Mouse (Mus musculus) midbrain, postnatal 0 days (tissue): ENCODE measurements at regions not wholly inside any gene's neighbourhood (a gene's known extent, or its start where the extent isn't known, plus 50 kb on each side); places are given as distances from the start of the nearest gene placed in this dataset.
"Not testable (repeated sequence)": the region's sequence is repeated elsewhere in the genome, so short reads cannot be mapped to it uniquely, and the experiment has no call there.

Experiments used
- ATAC-seq: fragments of 200-750 bp; cut with Nextera tagmentation; 2 replicates; pipeline ENCODE4 v1.8.0; 2017; ENCODE audit warnings: moderate number of reproducible peaks, mild to moderate bottlenecking, moderate TSS enrichment, moderate library complexity; ENCODE audit not compliant: low FRiP score
- DNase-seq: peaks from one replicate; pipeline ENCODE4 v3.0.0-alpha.2; 2015; ENCODE audit warnings: low spot score
- H3K27ac ChIP-seq: fragments of 300-500 bp; sonication (generic); 2 replicates; pipeline ENCODE4 v1.5.1; 2014; ENCODE audit warnings: low read depth, mild to moderate bottlenecking, low read length, mixed read lengths
- H3K27me3 ChIP-seq: fragments of 300-500 bp; sonication (generic); 2 replicates; pipeline ENCODE4 v1.6.1; 2014; ENCODE audit warnings: low read length, control low read depth, mixed read lengths; ENCODE audit not compliant: insufficient read depth
- H3K36me3 ChIP-seq: fragments of 300-500 bp; sonication (generic); 2 replicates; pipeline ENCODE4 v1.6.1; 2014; ENCODE audit warnings: low read length, control low read depth, mixed read lengths; ENCODE audit not compliant: insufficient read depth
- H3K4me1 ChIP-seq: fragments of 300-500 bp; sonication (generic); 2 replicates; pipeline ENCODE4 v1.6.1; 2014; ENCODE audit warnings: mild to moderate bottlenecking, control low read depth, antibody characterized with exemption, low read length, mixed read lengths; ENCODE audit not compliant: insufficient read depth
- H3K4me2 ChIP-seq: fragments of 300-500 bp; sonication (generic); 2 replicates; pipeline ENCODE4 v1.6.1; 2014; ENCODE audit warnings: low read depth, mild to moderate bottlenecking, low read length, mixed read lengths; ENCODE audit not compliant: poor library complexity, severe bottlenecking
- H3K4me3 ChIP-seq: fragments of 300-500 bp; sonication (generic); 2 replicates; pipeline ENCODE4 v1.5.1; 2014; ENCODE audit warnings: low read depth, mild to moderate bottlenecking, low read length, moderate library complexity
- H3K9ac ChIP-seq: fragments of 300-500 bp; sonication (generic); replicated peaks from 2 replicates; pipeline ENCODE4 v1.6.1; 2014; ENCODE audit warnings: mild to moderate bottlenecking, low read length, moderate library complexity, mixed read lengths; ENCODE audit not compliant: poor library complexity, severe bottlenecking
- H3K9me3 ChIP-seq: fragments of 300-500 bp; sonication (generic); 2 replicates; pipeline ENCODE4 v1.6.1; 2016; ENCODE audit warnings: low read length, control low read depth
- CTCF ChIP-seq: IDR thresholded peaks from 2 replicates; pipeline ENCODE4 v1.5.1; 2016; ENCODE audit warnings: antibody characterized with exemption, mild to moderate bottlenecking
- WGBS: fragments of 180-500 bp; shearing (Covaris S2); extraction: QIAGEN DNeasy Blood & Tissue Kit; methylation state at CpG from one replicate; pipeline ENCODE4 v1.1.7; 2014; 5-methylcytosine and 5-hydroxymethylcytosine counted together

DNA sequence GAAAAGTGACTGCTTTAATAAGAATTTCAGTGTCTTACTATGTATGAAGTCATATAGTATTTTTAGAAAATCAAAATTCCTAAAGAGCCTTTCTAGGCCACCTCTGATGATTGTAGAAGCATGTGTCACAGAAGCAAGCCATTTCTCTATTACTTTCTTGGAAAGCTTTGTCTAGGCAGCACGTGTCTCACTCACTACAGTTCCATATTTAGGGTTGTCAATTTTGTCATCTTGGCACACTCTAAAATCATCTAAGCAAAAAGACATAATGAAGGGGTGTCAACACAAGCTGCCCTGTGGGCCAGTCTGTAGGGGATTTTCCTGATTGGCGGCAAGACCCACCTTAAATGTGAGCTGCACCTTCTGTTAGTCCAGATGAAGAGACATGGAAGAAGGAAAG is 723.1 kb upstream of the Brinp1 start:
- no peak for ATAC-seq
- no peaks in the 10 kb centered on the region for H3K27me3 ChIP-seq
- H3K4me2 ChIP-seq: no peak overlapping the region
- H3K4me1 ChIP-seq: no peaks in the 10 kb centered on the region
- no peak for TF ChIP-seq CTCF
- H3K4me3 ChIP-seq: no peak overlapping the region
- H3K9ac ChIP-seq: no peak overlapping the region
- no peak overlapping the region for H3K27ac ChIP-seq
- no peaks in the 10 kb centered on the region for H3K36me3 ChIP-seq
- H3K9me3 ChIP-seq: no peaks in the 10 kb centered on the region
- WGBS: 88% methylated on average over 2 of the region's 2 CpGs
- DNase-seq: no peak

- H3K27me3 ChIP-seq: no peaks in the 10 kb centered on the region
- no peak overlapping the region for H3K4me3 ChIP-seq
- H3K36me3 ChIP-seq: no peaks in the 10 kb centered on the region
- ATAC-seq (no peak), DNase-seq (no peak)
- no peaks in the 10 kb centered on the region for H3K4me1 ChIP-seq
- no peak overlapping the region for H3K4me2 ChIP-seq
- no peak overlapping the region for H3K9ac ChIP-seq
- H3K9me3 ChIP-seq: no peaks in the 10 kb centered on the region
- TF ChIP-seq CTCF: no peak
- no peak overlapping the region for H3K27ac ChIP-seq
These were observed 719.3 kb upstream of the Brinp1 start for GRCm38 (mm10) chr4:69673456-69673855.

- no peak for ATAC-seq
These were observed 674.7 kb upstream of the Brinp1 start for GRCm38 (mm10) chr4:69628908-69629307.

GRCm38 (mm10) chr4:69626426-69626825 is 672.2 kb upstream of the Brinp1 start:
- H3K27me3 ChIP-seq, H3K4me2 ChIP-seq, H3K9me3 ChIP-seq, DNase-seq, H3K4me1 ChIP-seq, H3K4me3 ChIP-seq, ATAC-seq, H3K27ac ChIP-seq, H3K9ac ChIP-seq, H3K36me3 ChIP-seq: not testable (repeated sequence)
- WGBS: 75% methylated on average over 2 of the region's 2 CpGs

More at GRCm38 (mm10) chr4:69628908-69629307, 674.7 kb upstream of the Brinp1 start:
- H3K4me2 ChIP-seq: no peak overlapping the region
- no peaks in the 10 kb centered on the region for H3K27me3 ChIP-seq
- TF ChIP-seq CTCF: no peak
- no peak overlapping the region for H3K9ac ChIP-seq
- H3K4me1 ChIP-seq: no peaks in the 10 kb centered on the region
- 46% methylated on average over 2 of the region's 2 CpGs for WGBS
- no peaks in the 10 kb centered on the region for H3K9me3 ChIP-seq
- H3K27ac ChIP-seq: no peak overlapping the region
- DNase-seq: peak; percentile 44
- no peak overlapping the region for H3K4me3 ChIP-seq
- H3K36me3 ChIP-seq: no peaks in the 10 kb centered on the region

DNA sequence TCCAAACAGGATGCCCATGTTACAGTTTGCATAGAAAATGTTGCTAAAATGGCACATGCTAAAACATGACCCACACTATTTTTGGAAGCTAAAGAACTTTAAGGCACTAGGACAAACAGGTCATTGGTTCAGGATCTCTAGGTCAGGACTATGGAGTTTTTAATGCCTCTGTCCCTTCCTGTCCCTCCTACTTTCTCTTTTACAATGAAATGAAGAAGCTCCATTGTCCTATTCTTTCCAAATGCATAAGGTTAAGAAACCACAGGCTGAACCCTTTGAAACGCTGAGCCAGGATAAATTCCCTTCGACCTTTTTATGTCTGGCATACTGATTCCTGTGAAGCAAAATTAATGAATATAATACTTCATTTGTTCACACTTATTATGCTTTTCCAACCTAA is 671.6 kb upstream of the Brinp1 start:
- no peak for ATAC-seq
- H3K27me3 ChIP-seq: no peaks in the 10 kb centered on the region

GRCm38 (mm10) chr4:69621058-69621609 is 666.9 kb upstream of the Brinp1 start:
- no peak overlapping the region for H3K9ac ChIP-seq
- ATAC-seq (no peak), DNase-seq (no peak)
- WGBS: 97% methylated on average over 2 of the region's 2 CpGs
- no peak overlapping the region for H3K27ac ChIP-seq
- H3K36me3 ChIP-seq: no peaks in the 10 kb centered on the region
- H3K9me3 ChIP-seq: no peaks in the 10 kb centered on the region
- no peak for TF ChIP-seq CTCF
- H3K4me2 ChIP-seq: no peak overlapping the region
- no peaks in the 10 kb centered on the region for H3K27me3 ChIP-seq
- no peak overlapping the region for H3K4me3 ChIP-seq
- H3K4me1 ChIP-seq: no peaks in the 10 kb centered on the region

More for the DNA sequence above, 671.6 kb upstream of the Brinp1 start:
- Histone ChIP-seq H3K4me3 (no peak overlapping the region), H3K9me3 (no peaks in the 10 kb centered on the region), H3K9ac (no peak overlapping the region), H3K4me1 (no peaks in the 10 kb centered on the region), H3K27ac (no peak overlapping the region), H3K4me2 (no peak overlapping the region), H3K36me3 (no peaks in the 10 kb centered on the region)
- TF ChIP-seq CTCF: no peak
- no peak for DNase-seq
- WGBS: 57% methylated on average over 2 of the region's 2 CpGs
